Comparison of ENCODE assay signal across 9 mouse cellular contexts in genomic region chr11:116586310-116586709, GRCm38 (mm10). TPM values are rescaled to one million over a fixed set of nuclear protein-coding genes. Genes with fewer than 3 reads are reported as not detected.
A peak's percentile ranks its signal among the peaks of the same experiment; 100 is the strongest.
DNase-seq lines count a peak whose midpoint lies in the region; ATAC-seq lines count a peak whose summit lies in the region.
"Had no signal": no experiment of that assay in that cellular context is flagged by ENCODE, and none has a peak within 500 bp of the region (broad histone marks: within the 10 kb centered on the region; RNA-seq: fewer than 3 reads in every experiment).

Aanat (plus strand) TSS chr11:116586432.

- no peak within 1 kb of the TSS for H3K27ac ChIP-seq in forebrain, embryonic 11.5 days (ENCODE audit: low read depth, low read length)
- 0 out of 2 replicates have a peak within 1 kb of the TSS, but pooled peaks have one; percentile 3 for H3K27ac ChIP-seq in limb, embryonic 10.5 days
- H3K27ac ChIP-seq: liver, embryonic 14.5 days had no signal

- WGBS in forebrain, embryonic 11.5 days = 63% methylated on average over 5 of the region's 5 CpGs
- 73% methylated on average over 5 of the region's 5 CpGs for WGBS in limb, embryonic 10.5 days

- ATAC-seq in megakaryocyte, adult 5-6 weeks (ENCODE audit: poor library complexity, severe bottlenecking) = no peak
- ATAC-seq in forebrain, embryonic 11.5 days (replicated peaks; ENCODE audit: low FRiP score) = no peak

- no peak for DNase-seq in forebrain, embryonic 11.5 days (ENCODE audit: low spot score)
- no peak for DNase-seq in limb, embryonic 10.5 days (ENCODE audit: low spot score)
- DNase-seq in cerebellum, adult 9-10 months = no peak
- DNase-seq in cerebellum, postnatal 10 days = no peak
- DNase-seq in embryo, embryonic 10.5 days (ENCODE audit: low spot score) = no peak

- H3K27me3 ChIP-seq in megakaryocyte, embryonic 14.5 days (replicated peaks) = peaks cover 62% of the 10 kb centered on the region
- no peaks in the 10 kb centered on the region for H3K27me3 ChIP-seq in forebrain, embryonic 11.5 days (ENCODE audit: control insufficient read depth, insufficient read depth, low read length)
- H3K27me3 ChIP-seq in limb, embryonic 10.5 days (ENCODE audit: low read depth, poor library complexity, severe bottlenecking) = peaks cover 22% of the 10 kb centered on the region

- H3K4me3 ChIP-seq in megakaryocyte, embryonic 14.5 days (replicated peaks) = peak within 1 kb of the TSS; percentile 57
- no peak within 1 kb of the TSS for H3K4me3 ChIP-seq in forebrain, embryonic 11.5 days (ENCODE audit: low read depth, low read length)
- H3K4me3 ChIP-seq in limb, embryonic 10.5 days = peak within 1 kb of the TSS; percentile 38

- H3K4me1 ChIP-seq in megakaryocyte, embryonic 14.5 days = peaks cover 37% of the 10 kb centered on the region
- H3K4me1 ChIP-seq in forebrain, embryonic 11.5 days (replicated peaks; ENCODE audit: control insufficient read depth, insufficient read depth, low read length) = peaks cover 2% of the 10 kb centered on the region; the same call in 1 of the 2 replicates
- H3K4me1 ChIP-seq in limb, embryonic 10.5 days = peaks cover 28% of the 10 kb centered on the region

- H3K36me3 ChIP-seq in megakaryocyte, embryonic 14.5 days (replicated peaks; ENCODE audit: low read length) = no peaks in the 10 kb centered on the region
- H3K36me3 ChIP-seq in forebrain, embryonic 11.5 days (ENCODE audit: control insufficient read depth, insufficient read depth, low read length) = no peaks in the 10 kb centered on the region
- no peaks in the 10 kb centered on the region for H3K36me3 ChIP-seq in limb, embryonic 10.5 days

- H3K4me2 ChIP-seq in forebrain, embryonic 11.5 days (ENCODE audit: low read depth, low read length, severe bottlenecking) = peak within 1 kb of the TSS; percentile 43; the same call in 1 of the 2 replicates

- H3K9me3 ChIP-seq in megakaryocyte, embryonic 14.5 days = no peaks in the 10 kb centered on the region
- H3K9me3 ChIP-seq in forebrain, embryonic 11.5 days (ENCODE audit: control insufficient read depth, low read length) = no peaks in the 10 kb centered on the region
- H3K9me3 ChIP-seq in limb, embryonic 10.5 days (replicated peaks) = no peaks in the 10 kb centered on the region

- H3K9ac ChIP-seq in forebrain, embryonic 11.5 days (ENCODE audit: low read length) = no peak within 1 kb of the TSS
- H3K9ac ChIP-seq: liver, embryonic 14.5 days had no signal

RNA-seq across cellular contexts. Expression of gene Aanat, which starts in this region (rescaled TPM):
- polyA plus RNA-seq in megakaryocyte, embryonic 14.5 days (2012; ENCODE audit: insufficient read depth, low replicate concordance) = 0.21 and 2.2 TPM in 2 replicates
- total RNA-seq in megakaryocyte, adult 5-6 weeks (2015) = not detected in 2 replicates
- total RNA-seq in megakaryocyte, adult 5-6 weeks (2017) = not detected in 2 replicates
- polyA plus RNA-seq in forebrain, embryonic 11.5 days (2014; fragmentation: Nextera tagmentation; extraction: Ambion mirVana) = not detected in 2 replicates
- polyA plus RNA-seq in limb, embryonic 10.5 days (2016; fragmentation: Nextera tagmentation; extraction: Ambion mirVana) = not detected in 2 replicates
- total RNA-seq: gastrocnemius, postnatal 36 days had no signal
- polyA plus RNA-seq: liver, embryonic 14.5 days had no signal
